Mouse (Mus musculus) limb, embryonic 10.5 days (tissue): Measurements from ENCODE around the gene Rc3h1. TPM values are rescaled to one million over a fixed set of nuclear protein-coding genes. Genes with fewer than 3 reads are reported as not detected.

ENCODE experiments used
- DNase-seq: peaks from one replicate; pipeline ENCODE4 v3.0.0-alpha.2; 2017; ENCODE audit warnings: low spot score
- H3K27ac ChIP-seq: fragments of 300-500 bp; sonication (generic); 2 replicates; pipeline ENCODE4 v1.5.1; 2016; ENCODE audit warnings: mild to moderate bottlenecking
- H3K27me3 ChIP-seq: fragments of 300-500 bp; sonication (generic); 2 replicates; pipeline ENCODE4 v1.6.1; 2016; ENCODE audit warnings: low read depth, mild to moderate bottlenecking; ENCODE audit not compliant: poor library complexity, severe bottlenecking
- H3K36me3 ChIP-seq: fragments of 300-500 bp; sonication (generic); 2 replicates; pipeline ENCODE4 v1.6.1; 2016; ENCODE audit warnings: mild to moderate bottlenecking, moderate library complexity
- H3K4me1 ChIP-seq: fragments of 300-500 bp; sonication (generic); 2 replicates; pipeline ENCODE4 v1.6.1; 2016
- H3K4me3 ChIP-seq: fragments of 300-500 bp; sonication (generic); 2 replicates; pipeline ENCODE4 v1.5.1; 2016; ENCODE audit warnings: mild to moderate bottlenecking, moderate library complexity
- H3K9me3 ChIP-seq: fragments of 300-500 bp; sonication (generic); replicated peaks from 2 replicates; pipeline ENCODE4 v1.6.1; 2016; ENCODE audit warnings: mild to moderate bottlenecking
- WGBS: fragments of 180-500 bp; shearing (Covaris S2); methylation state at CpG from one replicate; pipeline ENCODE4 v1.1.7; 2016; 5-methylcytosine and 5-hydroxymethylcytosine counted together
- polyA plus RNA-seq: library from polyadenylated mRNA; unstranded; fragments of >200 nt; fragmentation: Nextera tagmentation; extraction: Ambion mirVana; gene quantifications from 2 replicates; pipeline ENCODE4 v1.2.1, GENCODE M21; 2016

Rc3h1 gene
- polyA plus RNA-seq, 1 experiment from 2014 or later, result 9.0 TPM

DNA sequence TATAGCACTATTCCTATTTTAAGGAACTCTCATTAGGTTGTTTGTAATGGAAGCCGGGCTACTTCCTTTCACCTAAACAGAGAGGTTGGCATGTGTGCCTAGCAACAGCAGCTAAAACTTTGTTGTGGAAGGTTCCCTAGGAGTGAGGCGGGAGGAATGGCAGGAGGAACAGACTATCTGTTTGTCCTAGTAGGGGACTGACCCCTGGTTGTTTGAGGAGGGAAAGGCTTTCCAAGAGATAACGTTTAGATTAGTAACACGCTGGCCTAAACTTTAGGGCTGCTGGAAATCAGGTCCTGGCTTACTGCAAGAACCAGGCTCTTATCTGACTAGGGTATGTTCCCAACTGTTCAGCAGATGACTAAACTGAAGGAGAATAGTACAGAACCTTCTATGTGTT is 2.2 kb upstream of the Rc3h1 start:
- H3K4me1 ChIP-seq, result peaks cover 15% of the 10 kb centered on the region
- no peaks in the 10 kb centered on the region for H3K36me3 ChIP-seq
- no peak overlapping the region for H3K27ac ChIP-seq
- 0 out of 2 replicates have a peak, but pooled peaks cover 4% of the 10 kb centered on the region for H3K27me3 ChIP-seq
- DNase-seq, result no peak
- H3K9me3 ChIP-seq, result no peaks in the 10 kb centered on the region
- no peak overlapping the region for H3K4me3 ChIP-seq
- WGBS, result 51% methylated on average over 4 of the region's 4 CpGs

DNA sequence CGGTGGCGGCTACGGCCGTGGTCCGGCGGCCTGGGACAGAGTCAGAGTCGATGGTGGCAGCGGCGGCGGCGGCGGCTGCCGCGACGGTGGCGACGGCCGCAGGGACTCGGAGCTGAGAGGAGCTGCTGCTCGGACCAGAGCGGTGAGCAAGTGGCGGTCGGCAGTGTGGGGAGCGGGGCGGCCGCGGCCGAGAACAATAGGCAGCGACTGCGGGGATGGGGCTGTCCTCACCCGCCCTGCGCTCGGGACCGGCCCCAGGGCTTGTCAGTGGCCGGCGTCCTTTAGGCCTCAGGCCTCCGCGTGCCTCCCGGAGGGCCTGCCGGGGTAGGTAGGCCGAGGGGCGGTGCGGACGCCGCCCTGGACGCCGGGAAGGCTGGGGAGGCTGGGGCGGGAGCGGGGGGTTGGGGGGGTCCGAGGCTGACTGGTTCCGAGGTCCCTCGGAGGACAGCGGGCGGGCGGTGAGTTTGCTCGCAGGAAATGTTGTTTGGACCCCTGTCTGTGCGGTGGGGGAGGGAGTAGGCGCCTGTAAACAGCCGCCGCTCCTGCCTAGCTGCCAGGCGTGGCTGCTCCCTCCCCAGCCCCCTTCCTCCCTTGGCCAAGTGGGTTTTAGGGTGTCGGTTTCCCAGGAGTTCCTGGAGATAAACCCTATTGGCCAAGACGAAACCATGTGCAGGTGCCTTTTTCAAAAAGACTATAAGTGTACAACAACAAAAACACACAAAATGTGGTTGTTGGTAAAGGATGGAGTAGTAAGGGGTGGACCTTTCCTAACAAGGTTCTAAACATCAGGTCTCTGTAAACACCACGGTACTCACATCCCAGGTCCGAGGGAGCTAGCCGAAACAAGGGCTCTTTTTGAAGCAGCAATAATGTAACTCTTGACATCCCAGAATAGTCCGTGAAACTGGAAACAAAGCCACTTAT is 602 bp downstream of the Rc3h1 start:
- Histone ChIP-seq H3K27ac (peak overlapping the region; percentile 96), H3K36me3 (no peaks in the 10 kb centered on the region), H3K9me3 (no peaks in the 10 kb centered on the region), H3K27me3 (0 out of 2 replicates have a peak, but pooled peaks cover 4% of the 10 kb centered on the region), H3K4me1 (peaks cover 10% of the 10 kb centered on the region), H3K4me3 (peak overlapping the region; percentile 98)
- under 1% methylated on average over 65 of the region's 67 CpGs for WGBS
- no peak for DNase-seq

DNA sequence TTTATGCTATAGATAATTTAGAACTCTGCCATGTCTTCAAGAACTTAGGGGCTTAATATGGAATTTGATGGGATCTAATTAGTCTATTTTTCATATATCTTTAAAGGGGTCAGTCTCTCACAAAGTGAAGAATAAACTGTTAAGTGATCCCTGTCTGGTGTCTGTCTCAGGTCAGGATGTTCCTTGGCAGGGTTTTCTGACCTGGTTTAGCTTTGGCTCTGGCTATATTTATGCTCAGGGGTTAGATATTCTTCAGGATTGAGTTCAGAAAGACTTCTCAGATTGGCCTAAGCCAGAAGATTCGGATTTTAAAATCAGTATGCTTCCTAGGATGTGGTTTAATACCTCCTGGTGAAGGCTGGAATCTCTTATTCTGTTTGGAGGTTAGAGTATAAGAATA is 4.0 kb downstream of the Rc3h1 start:
- no peak for DNase-seq
- Histone ChIP-seq H3K9me3 (no peaks in the 10 kb centered on the region), H3K4me1 (peaks cover 10% of the 10 kb centered on the region), H3K4me3 (no peak overlapping the region), H3K36me3 (no peaks in the 10 kb centered on the region), H3K27ac (no peak overlapping the region), H3K27me3 (no peaks in the 10 kb centered on the region)
- 98% methylated on average over 1 of the region's 1 CpGs for WGBS

DNA sequence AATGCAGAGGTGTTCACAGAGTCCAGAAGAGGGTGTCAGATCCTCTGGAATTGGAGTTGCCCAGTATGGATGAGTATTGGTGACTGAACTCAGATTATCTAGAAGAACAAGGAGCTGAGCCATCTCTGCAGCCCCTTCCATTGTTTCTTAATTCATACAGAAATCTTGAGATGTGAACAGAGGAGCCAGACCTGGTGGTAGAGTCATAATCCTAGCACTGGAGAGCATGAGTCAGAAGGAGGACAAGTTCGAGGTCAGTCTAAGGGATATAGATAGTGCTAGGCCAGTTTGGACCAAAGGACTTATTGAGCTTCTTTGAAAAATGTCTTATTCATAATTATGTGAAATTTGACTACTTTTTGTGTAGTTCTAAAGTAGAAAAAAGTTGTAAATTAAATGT is 4.6 kb downstream of the Rc3h1 start:
- WGBS, result 88% methylated on average over 1 of the region's 1 CpGs

DNA sequence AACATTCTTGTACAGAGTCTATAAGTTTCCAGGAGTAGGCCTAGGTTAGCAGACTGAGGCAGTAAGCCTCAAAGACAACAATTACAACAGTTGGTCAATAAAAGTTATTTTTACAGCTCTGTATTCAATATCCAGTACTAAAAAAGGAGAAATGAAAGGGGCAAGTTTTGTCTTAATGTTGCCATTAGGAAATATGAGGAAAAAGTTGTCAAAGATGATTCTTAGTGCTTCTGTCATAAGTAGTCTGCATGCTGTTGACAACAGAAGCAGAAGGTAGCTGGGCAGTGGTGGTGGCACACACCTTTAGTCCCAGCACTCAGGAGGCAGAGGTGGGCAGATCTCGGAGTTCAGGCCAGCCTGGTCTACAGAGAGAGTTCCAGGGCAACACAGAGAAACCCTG is 13.2 kb downstream of the Rc3h1 start:
- H3K36me3 ChIP-seq, result peaks cover 13% of the 10 kb centered on the region
- H3K9me3 ChIP-seq, result no peaks in the 10 kb centered on the region
- DNase-seq, result no peak
- 82% methylated on average over 1 of the region's 1 CpGs for WGBS
- no peaks in the 10 kb centered on the region for H3K4me1 ChIP-seq
- H3K4me3 ChIP-seq, result no peak overlapping the region
- no peaks in the 10 kb centered on the region for H3K27me3 ChIP-seq
- H3K27ac ChIP-seq, result no peak overlapping the region

More for the DNA sequence above, 4.6 kb downstream of the Rc3h1 start:
- Histone ChIP-seq H3K36me3 (no peaks in the 10 kb centered on the region), H3K27ac (no peak overlapping the region), H3K9me3 (no peaks in the 10 kb centered on the region), H3K27me3 (no peaks in the 10 kb centered on the region), H3K4me1 (peaks cover 10% of the 10 kb centered on the region), H3K4me3 (no peak overlapping the region)
- no peak for DNase-seq

DNA sequence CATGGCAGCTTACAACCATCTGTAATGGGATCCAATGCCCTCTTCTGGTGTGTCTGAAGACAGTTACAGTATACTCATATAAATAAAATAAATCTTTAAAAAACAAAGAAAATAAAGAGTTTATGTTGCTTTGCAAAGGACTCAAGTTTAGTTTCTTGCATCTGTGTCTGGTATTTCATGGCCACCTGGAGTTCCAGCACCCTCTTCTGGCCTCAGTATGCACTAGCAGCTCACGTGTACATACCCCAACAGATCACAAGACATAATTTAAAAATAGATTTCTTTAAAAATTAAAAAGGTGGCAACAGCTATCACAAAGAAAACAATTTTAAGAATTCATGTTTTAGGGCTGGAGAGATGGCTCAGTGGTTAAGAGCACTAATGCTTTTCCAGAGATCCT is 15.7 kb downstream of the Rc3h1 start:
- H3K36me3 ChIP-seq, result peaks cover 13% of the 10 kb centered on the region
- H3K9me3 ChIP-seq, result no peaks in the 10 kb centered on the region
- H3K27ac ChIP-seq, result no peak overlapping the region
- 87% methylated on average over 1 of the region's 1 CpGs for WGBS
- H3K27me3 ChIP-seq, result no peaks in the 10 kb centered on the region
- H3K4me3 ChIP-seq, result no peak overlapping the region
- DNase-seq, result no peak
- no peaks in the 10 kb centered on the region for H3K4me1 ChIP-seq

DNA sequence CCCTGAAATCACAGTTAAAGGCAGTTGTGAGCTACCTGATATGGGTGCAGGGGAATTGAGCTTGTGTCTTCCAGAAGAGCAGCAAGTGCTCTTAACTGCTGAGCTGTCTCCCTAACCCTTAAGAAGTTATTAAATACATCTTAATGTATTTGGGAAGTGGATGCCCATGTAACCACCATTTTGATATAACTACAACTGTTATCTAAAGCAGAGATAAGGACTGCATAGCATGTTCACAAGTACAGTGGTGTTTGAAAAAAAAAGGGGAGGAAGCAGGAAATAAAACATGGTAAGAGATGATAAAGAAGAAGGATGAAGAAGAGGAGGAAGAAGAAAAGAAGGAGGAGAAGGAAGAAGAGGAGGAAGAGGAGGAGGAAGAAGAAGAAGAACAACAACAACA is 25.1 kb downstream of the Rc3h1 start:
- no peak for DNase-seq
- no peak overlapping the region for H3K27ac ChIP-seq
- no peaks in the 10 kb centered on the region for H3K27me3 ChIP-seq
- peaks cover 34% of the 10 kb centered on the region for H3K36me3 ChIP-seq
- H3K4me3 ChIP-seq, result no peak overlapping the region
- H3K9me3 ChIP-seq, result no peaks in the 10 kb centered on the region
- no peaks in the 10 kb centered on the region for H3K4me1 ChIP-seq

DNA sequence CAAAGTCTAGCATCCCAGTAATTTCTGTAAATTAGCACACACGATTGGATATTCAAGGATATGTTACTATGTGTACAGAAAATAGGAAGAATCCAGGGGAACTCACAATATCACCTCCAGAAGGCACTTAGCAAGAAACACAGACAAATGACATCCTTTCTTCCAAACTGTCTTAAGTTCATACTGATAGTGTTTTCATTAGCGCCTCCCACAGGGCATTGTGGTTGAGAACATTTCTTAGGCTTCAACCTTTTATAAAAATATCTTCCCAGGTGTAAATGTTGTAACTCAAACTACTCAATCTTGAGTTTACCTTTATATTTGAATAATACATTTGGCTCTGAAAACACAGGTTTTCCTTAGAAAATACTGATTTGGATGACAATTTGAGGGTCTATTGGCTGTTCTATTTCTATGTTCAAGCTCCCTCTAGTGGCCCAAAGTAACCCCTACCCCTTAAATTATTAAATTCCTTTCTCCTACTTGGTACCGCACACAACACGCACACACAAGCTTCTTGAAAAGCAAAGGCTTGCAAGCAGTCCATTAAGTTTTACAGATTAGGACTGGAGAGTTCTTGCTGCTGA is 27.8 kb downstream of the Rc3h1 start:
- WGBS, result 83% methylated on average over 4 of the region's 4 CpGs
- H3K36me3 ChIP-seq, result peaks cover 54% of the 10 kb centered on the region

DNA sequence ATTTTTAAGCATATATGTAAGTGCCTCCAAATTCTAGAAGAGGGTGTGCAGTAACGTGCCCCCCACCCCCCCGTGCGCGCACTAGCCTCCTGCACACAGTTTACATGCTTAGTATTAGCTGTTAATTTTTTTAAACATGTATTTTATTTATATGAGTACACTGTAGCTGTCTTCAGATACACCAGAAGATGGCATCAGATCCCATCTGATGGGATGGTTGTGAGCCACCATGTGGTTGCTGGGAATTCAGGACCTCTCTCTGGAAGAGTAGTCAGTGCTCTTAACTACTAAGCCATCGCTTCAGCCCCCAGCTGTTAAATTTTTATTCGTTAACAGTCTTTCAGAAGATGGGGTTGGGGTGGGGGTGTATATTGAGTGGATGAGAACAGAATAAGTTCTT is 29.3 kb downstream of the Rc3h1 start:
- no peaks in the 10 kb centered on the region for H3K4me1 ChIP-seq
- no peak for DNase-seq
- H3K27ac ChIP-seq, result no peak overlapping the region
- H3K36me3 ChIP-seq, result peaks cover 62% of the 10 kb centered on the region
- no peaks in the 10 kb centered on the region for H3K27me3 ChIP-seq
- WGBS, result 97% methylated on average over 6 of the region's 6 CpGs
- H3K4me3 ChIP-seq, result no peak overlapping the region
- no peaks in the 10 kb centered on the region for H3K9me3 ChIP-seq

More for the DNA sequence above, 27.8 kb downstream of the Rc3h1 start:
- no peaks in the 10 kb centered on the region for H3K27me3 ChIP-seq
- no peak overlapping the region for H3K27ac ChIP-seq
- DNase-seq, result no peak
- H3K9me3 ChIP-seq, result no peaks in the 10 kb centered on the region
- no peaks in the 10 kb centered on the region for H3K4me1 ChIP-seq
- no peak overlapping the region for H3K4me3 ChIP-seq

DNA sequence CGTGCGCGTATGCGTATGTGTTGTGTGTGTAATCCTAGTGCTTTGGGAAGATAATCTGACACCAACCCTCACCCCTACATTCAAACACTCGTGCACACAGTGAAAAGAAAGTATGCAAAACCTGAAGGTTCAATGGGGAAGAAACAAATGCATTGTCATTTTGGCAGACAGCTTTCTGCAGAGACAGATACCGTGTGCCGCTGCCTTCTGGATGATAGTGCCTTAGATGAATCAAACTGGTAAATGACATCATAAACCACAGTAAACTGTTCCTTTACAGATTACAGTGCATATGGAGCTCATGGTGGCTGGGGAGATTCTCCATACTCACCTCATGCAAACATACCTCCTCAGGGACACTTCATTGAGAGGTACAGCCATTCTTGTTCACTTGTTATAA is 57.0 kb downstream of the Rc3h1 start:
- H3K27ac ChIP-seq, result no peak overlapping the region
- 96% methylated on average over 7 of the region's 7 CpGs for WGBS

DNA sequence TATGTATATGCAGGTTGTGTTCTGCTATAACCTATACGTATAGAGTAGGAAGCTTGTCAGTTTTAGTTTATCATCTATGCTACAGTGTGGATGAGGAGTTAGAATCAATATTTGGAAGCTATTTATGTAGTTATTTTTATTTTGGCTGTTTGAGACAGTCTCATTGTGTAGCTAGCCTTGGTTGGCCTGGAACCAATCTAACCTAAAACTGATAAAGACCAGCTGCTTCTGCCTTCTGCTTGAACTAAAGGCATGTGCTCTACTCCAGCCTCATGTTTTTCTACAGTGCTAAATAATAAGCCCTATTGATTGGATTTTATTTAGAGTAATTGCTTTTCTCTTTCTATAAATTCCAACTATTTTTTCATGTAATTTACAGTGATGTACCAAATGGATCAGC is 61.0 kb downstream of the Rc3h1 start:
- Histone ChIP-seq H3K36me3 (peaks cover 93% of the 10 kb centered on the region), H3K27me3 (no peaks in the 10 kb centered on the region), H3K9me3 (no peaks in the 10 kb centered on the region), H3K4me3 (no peak overlapping the region), H3K27ac (no peak overlapping the region), H3K4me1 (no peaks in the 10 kb centered on the region)
- WGBS, result 88% methylated on average over 1 of the region's 1 CpGs
- no peak for DNase-seq

More for the DNA sequence above, 57.0 kb downstream of the Rc3h1 start:
- no peak for DNase-seq
- H3K9me3 ChIP-seq, result no peaks in the 10 kb centered on the region
- no peak overlapping the region for H3K4me3 ChIP-seq
- H3K4me1 ChIP-seq, result no peaks in the 10 kb centered on the region
- no peaks in the 10 kb centered on the region for H3K27me3 ChIP-seq
- peaks cover 96% of the 10 kb centered on the region for H3K36me3 ChIP-seq

DNA sequence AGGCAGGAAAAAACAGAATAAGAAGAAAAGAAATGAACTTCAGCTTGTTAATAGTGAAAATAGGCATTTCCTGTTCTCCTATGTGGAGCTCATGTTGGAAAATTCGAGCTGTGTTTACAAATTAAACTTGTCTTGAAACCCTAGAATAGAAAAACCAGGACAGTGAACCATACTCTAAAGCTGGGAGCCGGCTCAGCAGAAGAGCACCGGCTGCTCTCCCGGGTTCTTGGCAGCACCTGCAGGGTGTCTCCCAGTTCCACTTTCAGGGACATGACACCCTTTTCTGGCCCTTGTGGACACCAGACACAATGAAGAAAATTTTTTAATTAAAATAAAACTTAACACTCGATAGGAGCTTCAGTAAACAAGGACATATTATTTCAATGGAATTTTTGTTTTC is 62.4 kb downstream of the Rc3h1 start:
- Histone ChIP-seq H3K4me1 (0 out of 2 replicates have a peak, but pooled peaks cover 5% of the 10 kb centered on the region), H3K9me3 (no peaks in the 10 kb centered on the region), H3K36me3 (peaks cover 79% of the 10 kb centered on the region), H3K4me3 (no peak overlapping the region), H3K27ac (no peak overlapping the region), H3K27me3 (no peaks in the 10 kb centered on the region)
- WGBS, result 94% methylated on average over 5 of the region's 5 CpGs
- DNase-seq, result no peak

DNA sequence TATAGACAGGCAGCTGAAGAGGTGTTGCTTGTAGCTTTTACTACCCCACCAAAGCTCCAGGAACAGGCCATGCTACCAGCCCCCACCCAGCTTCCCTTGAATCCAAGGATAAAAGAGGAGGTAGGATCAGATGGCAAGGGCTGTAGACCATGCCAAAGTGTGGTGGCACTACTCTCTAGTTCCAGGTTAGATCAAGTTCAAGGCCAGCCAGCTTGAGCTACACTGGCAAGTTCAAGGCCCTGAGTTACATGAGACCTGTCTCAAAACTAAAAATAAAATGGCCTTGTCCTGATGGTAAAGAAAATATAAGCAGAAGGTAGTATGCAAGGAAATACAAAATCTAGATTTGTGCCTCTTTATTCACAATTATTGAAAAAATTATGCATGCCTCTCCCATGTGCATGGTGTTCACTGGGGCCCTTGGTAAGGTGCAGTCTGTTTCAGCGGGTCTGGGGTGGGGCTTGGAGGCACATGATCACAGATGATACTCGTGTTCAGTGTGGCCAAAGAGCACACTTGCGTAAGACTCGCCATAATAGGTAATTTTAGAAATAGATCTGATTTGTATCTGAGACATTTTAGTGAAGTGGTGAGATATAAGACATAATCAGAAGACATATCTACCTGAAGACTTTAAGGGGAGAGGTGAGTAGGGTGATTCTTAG is 72.0 kb downstream of the Rc3h1 start, which contains the start of gene Serpinc1:
TSS of gene Serpinc1 (plus strand) at position 515 of the 665 bp plus-strand sequence.
- no peak for DNase-seq
- Histone ChIP-seq H3K27ac (no peak within 1 kb of the TSS), H3K36me3 (peaks cover 10% of the 10 kb centered on the region), H3K4me1 (peaks cover 10% of the 10 kb centered on the region; the same call in 1 of the 2 replicates), H3K4me3 (no peak within 1 kb of the TSS), H3K9me3 (no peaks in the 10 kb centered on the region), H3K27me3 (no peaks in the 10 kb centered on the region)
- WGBS, result 93% methylated on average over 4 of the region's 4 CpGs
